Mouse (Mus musculus) MEL (cell line): ENCODE measurements around the gene Hs6st1. TPM values are rescaled to one million over a fixed set of nuclear protein-coding genes. Genes with fewer than 3 reads are reported as not detected.

Experiments
- DNase-seq: peaks from one replicate; pipeline ENCODE4 v3.0.0; 2011; ENCODE audit warnings: low read depth, low spot score
- H3K27ac ChIP-seq: 2 replicates; pipeline ENCODE4 v1.5.1; 2012; ENCODE audit warnings: low read depth, mild to moderate bottlenecking, control low read depth, low read length, moderate library complexity; ENCODE audit not compliant: control insufficient read depth
- H3K27me3 ChIP-seq, 2 experiments: fragments of 150-350 bp in 1 of 2; sonication (generic) in 1 of 2; 2 replicates each; pipeline ENCODE4 v1.6.1; 2012; ENCODE audit warnings: low read length in 2 of 2, mild to moderate bottlenecking in 2 of 2, improper control_type of control experiment in 1 of 2, moderate library complexity in 1 of 2; ENCODE audit not compliant: insufficient read depth in 2 of 2, control insufficient read depth in 1 of 2
- H3K36me3 ChIP-seq, 2 experiments: 2 replicates each; pipeline ENCODE4 v1.6.1; 2012 to 2014; ENCODE audit warnings: low read length in 2 of 2, improper control_type of control experiment in 1 of 2, inconsistent platforms in 1 of 2, mild to moderate bottlenecking in 1 of 2; ENCODE audit not compliant: insufficient read depth in 2 of 2, control insufficient read depth in 1 of 2
- H3K4me1 ChIP-seq, 2 experiments: fragments of 150-350 bp in 1 of 2; sonication (generic) in 1 of 2; 2 replicates each; pipeline ENCODE4 v1.6.1; 2012; ENCODE audit warnings: low read length in 2 of 2, improper control_type of control experiment in 1 of 2, mild to moderate bottlenecking in 1 of 2; ENCODE audit not compliant: insufficient read depth in 2 of 2, control insufficient read depth in 1 of 2
- H3K4me3 ChIP-seq, 2 experiments: fragments of 150-350 bp in 1 of 2; sonication (generic) in 1 of 2; 2 replicates each; pipeline ENCODE4 v1.5.1; 2012; ENCODE audit warnings: low read depth in 2 of 2, low read length in 2 of 2, mild to moderate bottlenecking in 2 of 2, moderate library complexity in 2 of 2, control low read depth in 1 of 2, improper control_type of control experiment in 1 of 2; ENCODE audit not compliant: control insufficient read depth in 1 of 2, insufficient read depth in 1 of 2
- H3K79me2 ChIP-seq: 2 replicates; pipeline ENCODE4 v1.6.1; 2012; ENCODE audit warnings: mild to moderate bottlenecking, low read length, moderate library complexity; ENCODE audit not compliant: control insufficient read depth, poor library complexity, insufficient read depth
- H3K9ac ChIP-seq: 2 replicates; pipeline ENCODE4 v1.6.1; 2012; ENCODE audit warnings: low read depth, mild to moderate bottlenecking, control low read depth, low read length, moderate library complexity; ENCODE audit not compliant: control insufficient read depth, poor library complexity, severe bottlenecking
- H3K9me3 ChIP-seq: fragments of 150-350 bp; sonication (generic); replicated peaks from 2 replicates; pipeline ENCODE4 v1.6.1; 2012; ENCODE audit warnings: mild to moderate bottlenecking, low read length, improper control_type of control experiment, moderate library complexity; ENCODE audit not compliant: insufficient read depth
- BHLHE40 ChIP-seq: IDR thresholded peaks from 2 replicates; pipeline ENCODE4 v1.6.1; 2012; ENCODE audit warnings: low read depth, mild to moderate bottlenecking, inconsistent platforms, low read length, improper control_type of control experiment, borderline replicate concordance
- CHD1 ChIP-seq: IDR thresholded peaks from 2 replicates; pipeline ENCODE4 v1.6.1; 2012; ENCODE audit warnings: low read depth, mild to moderate bottlenecking, inconsistent platforms, low read length, improper control_type of control experiment
- CHD2 ChIP-seq: IDR thresholded peaks from 2 replicates; pipeline ENCODE4 v1.6.1; 2011; ENCODE audit warnings: low read length, improper control_type of control experiment
- CTCF ChIP-seq, 3 experiments: IDR thresholded peaks in 2 of 3; conservative IDR thresholded peaks in 1 of 3; 2 replicates each; pipeline ENCODE4 v1.5.1; 2011 to 2012; ENCODE audit warnings: low read length in 3 of 3, low read depth in 2 of 3, mild to moderate bottlenecking in 2 of 3, improper control_type of control experiment in 1 of 3, inconsistent platforms in 1 of 3, mixed read lengths in 1 of 3, moderate library complexity in 1 of 3; ENCODE audit not compliant: control insufficient read depth in 1 of 3, insufficient read depth in 1 of 3, poor library complexity in 1 of 3, severe bottlenecking in 1 of 3
- ELF1 ChIP-seq: IDR thresholded peaks from 2 replicates; pipeline ENCODE4 v1.6.1; 2014; ENCODE audit warnings: low read depth, mild to moderate bottlenecking, inconsistent platforms, low read length, improper control_type of control experiment, moderate library complexity
- EP300 ChIP-seq, 2 experiments: IDR thresholded peaks; 2 replicates each; pipeline ENCODE4 v1.6.1; 2011; ENCODE audit warnings: improper control_type of control experiment in 2 of 2, low read length in 2 of 2, low read depth in 1 of 2, mild to moderate bottlenecking in 1 of 2
- ETS1 ChIP-seq: IDR thresholded peaks from 2 replicates; pipeline ENCODE4 v1.6.1; 2012; ENCODE audit warnings: low read depth, mild to moderate bottlenecking, inconsistent platforms, low read length, improper control_type of control experiment, moderate library complexity
- GABPA ChIP-seq: IDR thresholded peaks from 2 replicates; pipeline ENCODE4 v1.6.1; 2012; ENCODE audit warnings: low read depth, mild to moderate bottlenecking, inconsistent platforms, low read length, improper control_type of control experiment, moderate library complexity
- GATA1 ChIP-seq: IDR thresholded peaks from 2 replicates; pipeline ENCODE4 v1.6.1; 2011; ENCODE audit warnings: low read depth, low read length, improper control_type of control experiment
- HCFC1 ChIP-seq: IDR thresholded peaks from 2 replicates; pipeline ENCODE4 v1.6.1; 2012; ENCODE audit warnings: low read depth, mild to moderate bottlenecking, inconsistent platforms, low read length, improper control_type of control experiment, moderate library complexity
- JUND ChIP-seq: IDR thresholded peaks from 2 replicates; pipeline ENCODE4 v1.6.1; 2011; ENCODE audit warnings: low read depth, mild to moderate bottlenecking, improper control_type of control experiment, low read length
- KAT2A ChIP-seq: conservative IDR thresholded peaks from 2 replicates; pipeline ENCODE4 v1.6.1; 2012; ENCODE audit warnings: low read depth, low read length, improper control_type of control experiment, inconsistent platforms
- MAX ChIP-seq: IDR thresholded peaks from 2 replicates; pipeline ENCODE4 v1.6.1; 2011; ENCODE audit warnings: low read length, improper control_type of control experiment
- MAZ ChIP-seq: IDR thresholded peaks from 2 replicates; pipeline ENCODE4 v1.6.1; 2012; ENCODE audit warnings: low read depth, mild to moderate bottlenecking, inconsistent platforms, low read length, improper control_type of control experiment
- MEF2A ChIP-seq: IDR thresholded peaks from 2 replicates; pipeline ENCODE4 v1.6.1; 2014; ENCODE audit warnings: low read depth, mild to moderate bottlenecking, inconsistent platforms, low read length, improper control_type of control experiment; ENCODE audit not compliant: poor library complexity, insufficient replicate concordance, severe bottlenecking; ENCODE audit errors: extremely low read depth
- MXI1 ChIP-seq: IDR thresholded peaks from 2 replicates; pipeline ENCODE4 v1.6.1; 2011; ENCODE audit warnings: mild to moderate bottlenecking, low read depth, low read length, improper control_type of control experiment
- MYB ChIP-seq: IDR thresholded peaks from 2 replicates; pipeline ENCODE4 v1.6.1; 2011; ENCODE audit warnings: mild to moderate bottlenecking, low read depth, low read length, improper control_type of control experiment
- MYC ChIP-seq: IDR thresholded peaks from 2 replicates; pipeline ENCODE4 v1.6.1; 2011; ENCODE audit warnings: low read depth, mild to moderate bottlenecking, low read length, improper control_type of control experiment, moderate library complexity
- NELFE ChIP-seq: IDR thresholded peaks from 2 replicates; pipeline ENCODE4 v1.6.1; 2011; ENCODE audit warnings: low read depth, low read length, improper control_type of control experiment
- NRF1 ChIP-seq: IDR thresholded peaks from 2 replicates; pipeline ENCODE4 v1.6.1; 2014; ENCODE audit warnings: low read depth, mild to moderate bottlenecking, inconsistent platforms, low read length, improper control_type of control experiment, moderate library complexity; ENCODE audit not compliant: poor library complexity, insufficient read depth, severe bottlenecking
- POLR2A ChIP-seq, 2 experiments: IDR thresholded peaks; 2 replicates each; pipeline ENCODE4 v1.6.1; 2011 to 2012; ENCODE audit warnings: low read length in 2 of 2, mild to moderate bottlenecking in 2 of 2, control low read depth in 1 of 2, improper control_type of control experiment in 1 of 2, low read depth in 1 of 2, moderate library complexity in 1 of 2; ENCODE audit not compliant: control insufficient read depth in 1 of 2, insufficient read depth in 1 of 2, poor library complexity in 1 of 2
- POLR2AphosphoS2 ChIP-seq: IDR thresholded peaks from 2 replicates; pipeline ENCODE4 v1.6.1; 2011; ENCODE audit warnings: low read length, improper control_type of control experiment
- POLR2AphosphoS5 ChIP-seq: IDR thresholded peaks from 2 replicates; pipeline ENCODE4 v1.6.1; 2012; ENCODE audit warnings: low read depth, borderline replicate concordance, mild to moderate bottlenecking, inconsistent platforms, low read length, moderate library complexity, mixed read lengths
- RAD21 ChIP-seq: IDR thresholded peaks from 2 replicates; pipeline ENCODE4 v1.6.1; 2011; ENCODE audit warnings: mild to moderate bottlenecking, low read depth, low read length, improper control_type of control experiment
- SIN3A ChIP-seq: IDR thresholded peaks from 2 replicates; pipeline ENCODE4 v1.6.1; 2012; ENCODE audit warnings: low read length, improper control_type of control experiment, inconsistent platforms
- SMC3 ChIP-seq: IDR thresholded peaks from 2 replicates; pipeline ENCODE4 v1.6.1; 2011; ENCODE audit warnings: low read depth, low read length, improper control_type of control experiment
- TAL1 ChIP-seq: IDR thresholded peaks from 2 replicates; pipeline ENCODE4 v1.6.1; 2012; ENCODE audit warnings: mild to moderate bottlenecking, inconsistent platforms, low read length, moderate library complexity, mixed read lengths
- TBP ChIP-seq: IDR thresholded peaks from 2 replicates; pipeline ENCODE4 v1.8.0; 2011; ENCODE audit warnings: low read depth, low read length, improper control_type of control experiment
- TCF12 ChIP-seq: IDR thresholded peaks from 2 replicates; pipeline ENCODE4 v1.6.1; 2014; ENCODE audit warnings: low read depth, mild to moderate bottlenecking, inconsistent platforms, low read length, improper control_type of control experiment, moderate library complexity
- USF1 ChIP-seq: IDR thresholded peaks from 2 replicates; pipeline ENCODE4 v1.6.1; 2014; ENCODE audit warnings: low read depth, mild to moderate bottlenecking, inconsistent platforms, low read length, improper control_type of control experiment, moderate library complexity
- USF2 ChIP-seq, 2 experiments: IDR thresholded peaks; 2 replicates each; pipeline ENCODE4 v1.6.1; 2011 to 2012; ENCODE audit warnings: improper control_type of control experiment in 2 of 2, low read length in 2 of 2, borderline replicate concordance in 1 of 2, inconsistent platforms in 1 of 2, low read depth in 1 of 2, mild to moderate bottlenecking in 1 of 2; ENCODE audit not compliant: insufficient read depth in 1 of 2
- ZC3H11A ChIP-seq: IDR thresholded peaks from 2 replicates; pipeline ENCODE4 v1.6.1; 2012; ENCODE audit warnings: low read depth, mild to moderate bottlenecking, inconsistent platforms, low read length, improper control_type of control experiment
- ZKSCAN1 ChIP-seq: IDR thresholded peaks from 2 replicates; pipeline ENCODE4 v1.6.1; 2012; ENCODE audit warnings: low read depth, mild to moderate bottlenecking, inconsistent platforms, low read length, improper control_type of control experiment, moderate library complexity
- ZMIZ1 ChIP-seq: IDR thresholded peaks from 2 replicates; pipeline ENCODE4 v1.6.1; 2012; ENCODE audit warnings: low read depth, mild to moderate bottlenecking, inconsistent platforms, low read length, improper control_type of control experiment, moderate library complexity
- ZNF384 ChIP-seq: IDR thresholded peaks from 2 replicates; pipeline ENCODE4 v1.6.1; 2012; ENCODE audit warnings: low read depth, mild to moderate bottlenecking, inconsistent platforms, low read length, improper control_type of control experiment
- polyA plus RNA-seq, 2 experiments: library from polyadenylated mRNA; stranded (reverse) in 1 of 2; unstranded in 1 of 2; fragments of >175 nt in 1 of 2; fragments of >200 nt in 1 of 2; gene quantifications; 2 replicates each; pipeline versions ENCODE4 v1.2.1 to v1.2.4; 2012; ENCODE audit warnings: low replicate concordance in 2 of 2, low read depth in 1 of 2; ENCODE audit not compliant: insufficient read length in 2 of 2, insufficient read depth in 1 of 2, missing spikeins in 1 of 2
- total RNA-seq: library from RNA; depleted of rRNA; stranded (reverse); fragments of 300-350 nt; gene quantifications from 2 replicates; pipeline ENCODE4 v1.2.3, GENCODE M21; 2012

The Hs6st1 gene
- total and polyA plus RNA-seq, 3 experiments = 33.0 to 52.0 (median 45.7) TPM

- H3K36me3 ChIP-seq = peaks cover 0 to 6% of the 10 kb centered on the region in 2 experiments; a peak in 1 of 4 replicates
- H3K9ac ChIP-seq = peak overlapping the region; percentile 73
- H3K4me1 ChIP-seq = peaks cover 3 to 36% of the 10 kb centered on the region in 2 experiments; a peak in 3 of 4 replicates
- peak overlapping the region; percentile 81 for H3K27ac ChIP-seq
- peak; percentile 93 for TF ChIP-seq MXI1
- TF ChIP-seq MYB = no peak
- TF ChIP-seq JUND = no peak
- no peak for TF ChIP-seq ZNF384
- no peak for TF ChIP-seq TAL1
- TF ChIP-seq KAT2A = no peak
- peak; percentile 98 for TF ChIP-seq SIN3A
- peak; percentile 57; the same call in 1 of the 2 replicates for TF ChIP-seq POLR2AphosphoS2
- no peak for TF ChIP-seq CHD2
- peak; percentile 77 for TF ChIP-seq ZC3H11A
- peak; percentile 69 for TF ChIP-seq TCF12
- peak; percentile 96 for TF ChIP-seq MAZ
- peak; percentile 96 for TF ChIP-seq MYC
- peak in 1 of 2 experiments; percentile 46; a peak in 2 of 4 replicates for TF ChIP-seq POLR2A (IDR thresholded peaks at IDR 0.05; ENCODE audit: control insufficient read depth in 1 of 2, insufficient read depth in 1 of 2, low read depth in 1 of 2, low read length in 2 of 2, poor library complexity in 1 of 2)
- peak; percentile 76 to 89 (median 79) for TF ChIP-seq CTCF (IDR thresholded peaks at IDR 0.05 in 2 of 3, conservative IDR thresholded peaks at IDR 0.05 in 1 of 3; ENCODE audit: control insufficient read depth in 1 of 3, insufficient read depth in 1 of 3, low read depth in 2 of 3, low read length in 3 of 3, poor library complexity in 1 of 3, severe bottlenecking in 1 of 3)
- TF ChIP-seq MAX = peak; percentile 76
- peak; percentile 59; the same call in 1 of the 2 replicates for TF ChIP-seq GATA1
- peak; percentile 54 for TF ChIP-seq NELFE
- TF ChIP-seq RAD21 = peak; percentile 80
- TF ChIP-seq CHD1 = no peak
- no peak for TF ChIP-seq GABPA
- TF ChIP-seq NRF1 = no peak
- no peak for TF ChIP-seq ZKSCAN1
- TF ChIP-seq HCFC1 = peak; percentile 72
- peak; percentile 39; the same call in 1 of the 2 replicates for TF ChIP-seq ZMIZ1
- peak; percentile 58 for TF ChIP-seq USF1
- TF ChIP-seq POLR2AphosphoS5 = no peak
- TF ChIP-seq MEF2A = no peak
- peak; percentile 19; the same call in 1 of the 2 replicates for TF ChIP-seq BHLHE40
- peak; percentile 56; the same call in 1 of the 2 replicates for TF ChIP-seq ETS1
- no peak for TF ChIP-seq USF2 (IDR thresholded peaks at IDR 0.05; ENCODE audit: borderline replicate concordance in 1 of 2, insufficient read depth in 1 of 2, low read depth in 1 of 2, low read length in 2 of 2)
- TF ChIP-seq EP300 (IDR thresholded peaks at IDR 0.05; ENCODE audit: low read depth in 1 of 2, low read length in 2 of 2) = 0 out of 4 replicates have a peak, but pooled peaks of 1 of the 2 experiments have one; percentile 16
- TF ChIP-seq ELF1 = peak; percentile 72; the same call in 1 of the 2 replicates
- TF ChIP-seq TBP = peak; percentile 82
- peak; percentile 96 for TF ChIP-seq SMC3
- TF ChIP-seq, all 39 proteins: peak for 22
- peak overlapping the region; percentile 52 to 56 for H3K4me3 ChIP-seq
- peak; percentile 93 for DNase-seq
- no peaks in the 10 kb centered on the region for H3K9me3 ChIP-seq
- H3K27me3 ChIP-seq = no peaks in the 10 kb centered on the region
- H3K79me2 ChIP-seq = peaks cover 19% of the 10 kb centered on the region
Measured at GRCm38 (mm10) chr1:36064861-36065760, 3.1 kb upstream of the Hs6st1 start.
